Mouse (Mus musculus): ENCODE measurements around the gene Prr19.

GRCm38 (mm10) chr7:25314606-25315305 is 13.5 kb downstream of the Prr19 start:
- TF ChIP-seq ZNF384 (IDR thresholded peaks at IDR 0.05; ENCODE audit: low read depth, low read length), result no peak
- no peak for TF ChIP-seq CHD2 (IDR thresholded peaks at IDR 0.05; ENCODE audit: low read depth, low read length)
- TF ChIP-seq MAFK (IDR thresholded peaks at IDR 0.05; ENCODE audit: insufficient read depth, low read depth, low read length), result no peak
- TF ChIP-seq ZC3H11A (IDR thresholded peaks at IDR 0.05; ENCODE audit: borderline replicate concordance, low read depth, low read length), result no peak
